Mouse (Mus musculus): ENCODE measurements around the gene Zfp704.

GRCm38 (mm10) chr3:9562649-9563328 is 47.1 kb downstream of the Zfp704 start:
- TF ChIP-seq GATA1 (IDR thresholded peaks at IDR 0.05; ENCODE audit: borderline replicate concordance, low read length) (no peak), FLI1 (IDR thresholded peaks at IDR 0.05; ENCODE audit: low read length) (no peak)

Measured in megakaryocyte, embryonic 14.5 days (primary cell).